Mouse (Mus musculus) kidney, adult 2 months (tissue): ENCODE measurements around the gene Sergef. TPM values are rescaled to one million over a fixed set of nuclear protein-coding genes. Genes with fewer than 3 reads are reported as not detected.
A peak's percentile ranks its signal among the peaks of the same experiment; 100 is the strongest.

Source experiments
- DNase-seq: peaks from one replicate; pipeline ENCODE4 v3.0.0; 2021
- H3K27ac ChIP-seq: fragments of 200-500 bp; 2 replicates; pipeline ENCODE4 v1.5.1; 2012; ENCODE audit warnings: low read depth, low read length, control low read depth, inconsistent platforms; ENCODE audit not compliant: insufficient read depth
- H3K27me3 ChIP-seq: fragments of 200-500 bp; replicated peaks from 2 replicates; pipeline ENCODE4 v1.6.1; 2012; ENCODE audit warnings: mild to moderate bottlenecking, moderate library complexity, low read length, inconsistent platforms; ENCODE audit not compliant: control insufficient read depth, insufficient read depth
- H3K36me3 ChIP-seq: fragments of 200-500 bp; 2 replicates; pipeline ENCODE4 v1.6.1; 2012; ENCODE audit warnings: mild to moderate bottlenecking, moderate library complexity, low read length, inconsistent platforms; ENCODE audit not compliant: control insufficient read depth, insufficient read depth
- H3K4me1 ChIP-seq: fragments of 200-500 bp; 2 replicates; pipeline ENCODE4 v1.6.1; 2011; ENCODE audit warnings: low read length; ENCODE audit not compliant: control insufficient read depth, insufficient read depth
- H3K4me3 ChIP-seq: fragments of 200-500 bp; 2 replicates; pipeline ENCODE4 v1.5.1; 2011; ENCODE audit warnings: mild to moderate bottlenecking, low read depth, low read length, control low read depth; ENCODE audit not compliant: insufficient read depth
- CTCF ChIP-seq: fragments of 200-500 bp; conservative IDR thresholded peaks from 2 replicates; pipeline ENCODE4 v1.5.1; 2011; ENCODE audit warnings: low read depth, mild to moderate bottlenecking, control low read depth, low read length, moderate library complexity, mixed read lengths; ENCODE audit not compliant: insufficient read depth, insufficient read length
- POLR2A ChIP-seq: fragments of 200-500 bp; IDR thresholded peaks from one replicate; pipeline ENCODE4 v1.6.1; 2011; ENCODE audit warnings: low read depth, low read length, control low read depth
- WGBS: fragments of 180-500 bp; shearing (Covaris S2); methylation state at CpG from one replicate; pipeline ENCODE4 v1.1.7; 2018; 5-methylcytosine and 5-hydroxymethylcytosine counted together
- polyA plus RNA-seq: library from polyadenylated mRNA; depleted of rRNA; stranded (reverse); fragments of >200 nt; gene quantifications from 2 replicates; pipeline ENCODE4 v1.2.3, GENCODE M21; 2012

Sergef gene
- polyA plus RNA-seq, 1 experiment, result 16.8 TPM

DNA sequence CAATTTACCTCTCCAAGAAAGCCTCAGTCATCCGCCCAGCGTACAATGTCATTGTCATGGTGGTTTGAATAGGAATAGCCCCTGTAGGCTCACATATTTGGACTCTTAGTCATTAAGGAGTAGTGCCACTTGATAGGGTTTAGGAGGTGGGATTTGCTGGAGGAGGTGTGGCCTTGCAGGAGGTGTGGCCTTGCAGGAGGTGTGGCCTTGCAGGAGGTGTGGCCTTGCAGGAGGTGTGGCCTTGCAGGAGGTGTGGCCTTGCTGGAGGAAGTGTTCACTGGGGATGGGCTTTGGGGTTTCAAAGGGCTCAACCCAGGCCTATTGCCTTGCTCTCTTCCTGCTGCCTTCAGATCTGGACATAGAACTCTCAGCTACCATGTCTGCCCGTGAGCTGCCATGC is 162.2 kb downstream of the Sergef start:
- TF ChIP-seq CTCF (no peak), POLR2A (no peak)
- DNase-seq, result no peak
- Histone ChIP-seq H3K27ac (no peak overlapping the region), H3K27me3 (no peaks in the 10 kb centered on the region), H3K4me3 (no peak overlapping the region), H3K4me1 (no peaks in the 10 kb centered on the region), H3K36me3 (no peaks in the 10 kb centered on the region)
- 98% methylated on average over 3 of the region's 3 CpGs for WGBS

DNA sequence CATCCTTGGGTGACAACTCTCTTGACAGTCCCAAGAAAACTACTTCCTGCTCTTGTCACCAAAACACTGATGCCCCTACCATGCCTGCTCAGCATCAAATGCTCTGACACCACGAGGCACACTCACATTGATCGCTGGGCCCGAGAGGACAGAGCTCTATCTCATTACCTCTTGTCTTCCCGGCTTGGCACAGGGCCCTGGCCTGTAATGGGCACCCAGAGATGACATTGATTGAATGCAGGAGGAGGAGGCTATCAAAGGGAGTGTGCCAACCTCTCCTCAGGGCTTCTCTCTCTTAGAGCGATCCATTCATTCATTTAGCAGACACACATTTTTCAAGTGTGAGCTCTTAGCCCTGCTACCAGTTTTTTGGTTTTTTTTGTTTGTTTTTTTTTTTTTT is 164.1 kb downstream of the Sergef start:
- Histone ChIP-seq H3K36me3 (no peaks in the 10 kb centered on the region), H3K4me1 (no peaks in the 10 kb centered on the region), H3K27ac (no peak overlapping the region), H3K4me3 (no peak overlapping the region), H3K27me3 (no peaks in the 10 kb centered on the region)
- TF ChIP-seq CTCF, result no peak
- TF ChIP-seq POLR2A, result no peak
- DNase-seq, result no peak
- WGBS, result 68% methylated on average over 5 of the region's 5 CpGs

DNA sequence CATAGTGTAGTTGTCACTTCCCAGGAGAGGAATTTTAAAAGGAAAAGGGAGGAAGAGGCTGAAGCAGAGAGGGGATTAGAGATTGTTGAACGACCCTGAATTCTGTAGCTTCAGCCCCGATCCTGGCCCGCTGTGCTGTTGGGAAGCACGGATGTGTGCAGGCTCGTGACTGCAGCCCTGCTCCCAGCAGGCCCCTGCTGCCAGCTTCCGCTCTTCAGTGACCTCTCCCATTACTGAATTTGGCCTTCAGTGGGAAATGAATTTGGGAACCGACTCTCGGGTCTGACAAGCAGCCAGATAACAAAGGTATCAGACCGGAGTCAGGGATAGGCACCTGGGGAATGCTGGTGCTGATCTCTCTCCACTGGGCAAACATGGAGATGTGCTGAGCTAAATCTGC is 166.5 kb downstream of the Sergef start:
- H3K27ac ChIP-seq, result no peak overlapping the region
- no peaks in the 10 kb centered on the region for H3K4me1 ChIP-seq
- 55% methylated on average over 9 of the region's 9 CpGs for WGBS
- DNase-seq, result peak; percentile 8
- H3K27me3 ChIP-seq, result no peaks in the 10 kb centered on the region
- no peak for TF ChIP-seq POLR2A
- no peak for TF ChIP-seq CTCF
- no peaks in the 10 kb centered on the region for H3K36me3 ChIP-seq
- H3K4me3 ChIP-seq, result no peak overlapping the region

DNA sequence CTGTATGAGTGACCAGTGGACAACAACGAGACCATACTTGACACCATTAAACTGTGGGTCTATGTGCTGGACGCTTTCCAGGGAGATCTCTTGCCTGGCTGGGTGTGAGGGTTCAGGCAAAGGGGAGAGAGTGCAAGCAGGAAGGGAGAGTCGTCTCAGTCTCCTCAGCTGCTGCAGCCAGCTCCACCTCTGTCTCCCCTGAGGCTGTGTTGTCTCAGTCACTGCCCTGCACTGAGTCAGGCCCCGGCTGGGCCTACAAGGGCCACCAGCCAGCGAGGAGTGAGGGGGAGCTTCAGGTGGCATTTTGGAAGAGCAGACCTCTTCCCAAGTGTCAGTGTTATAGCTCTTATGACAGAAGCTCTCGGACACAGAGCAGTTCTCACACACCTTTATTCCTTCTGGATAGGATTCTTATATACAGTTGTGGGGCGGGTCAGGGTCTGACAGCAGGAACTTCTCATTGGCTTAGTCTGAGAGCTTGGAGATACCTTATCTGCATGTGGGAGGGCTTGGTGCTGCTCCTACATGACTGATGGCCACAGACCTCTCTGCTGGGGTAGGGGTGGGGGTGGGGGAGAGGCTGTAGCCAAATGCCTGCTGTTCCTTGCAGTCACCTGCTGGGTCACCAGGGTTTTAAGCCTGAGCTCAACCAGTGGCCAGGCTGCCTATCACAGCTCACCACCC is 168.4 kb downstream of the Sergef start:
- TF ChIP-seq POLR2A (no peak), CTCF (no peak)
- Histone ChIP-seq H3K27me3 (no peaks in the 10 kb centered on the region), H3K36me3 (no peaks in the 10 kb centered on the region), H3K27ac (no peak overlapping the region), H3K4me3 (no peak overlapping the region), H3K4me1 (no peaks in the 10 kb centered on the region)
- 74% methylated on average over 7 of the region's 7 CpGs for WGBS
- DNase-seq, result no peak

DNA sequence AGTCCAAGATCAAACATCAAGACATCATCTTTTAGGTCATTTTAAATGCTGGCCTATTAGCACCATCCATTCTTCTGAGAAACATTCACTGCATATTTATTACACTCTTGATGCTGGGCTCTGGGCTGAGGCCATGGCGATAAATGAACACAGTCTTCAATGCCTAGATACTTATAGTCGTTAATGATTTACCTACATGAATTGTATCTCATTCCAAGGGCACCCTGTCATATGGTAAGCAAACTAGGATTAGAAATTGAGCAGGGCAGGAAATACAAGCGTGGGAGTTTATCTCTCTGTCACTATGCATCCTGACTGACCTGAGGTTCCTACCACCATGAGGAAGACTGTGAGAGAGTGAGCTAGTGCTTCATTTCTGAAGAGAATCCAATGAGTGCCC is 170.1 kb downstream of the Sergef start:
- TF ChIP-seq POLR2A (no peak), CTCF (no peak)
- DNase-seq, result no peak
- H3K27me3 ChIP-seq, result no peaks in the 10 kb centered on the region
- H3K36me3 ChIP-seq, result no peaks in the 10 kb centered on the region
- H3K27ac ChIP-seq, result no peak overlapping the region
- 76% methylated on average over 3 of the region's 3 CpGs for WGBS
- no peaks in the 10 kb centered on the region for H3K4me1 ChIP-seq
- no peak overlapping the region for H3K4me3 ChIP-seq

DNA sequence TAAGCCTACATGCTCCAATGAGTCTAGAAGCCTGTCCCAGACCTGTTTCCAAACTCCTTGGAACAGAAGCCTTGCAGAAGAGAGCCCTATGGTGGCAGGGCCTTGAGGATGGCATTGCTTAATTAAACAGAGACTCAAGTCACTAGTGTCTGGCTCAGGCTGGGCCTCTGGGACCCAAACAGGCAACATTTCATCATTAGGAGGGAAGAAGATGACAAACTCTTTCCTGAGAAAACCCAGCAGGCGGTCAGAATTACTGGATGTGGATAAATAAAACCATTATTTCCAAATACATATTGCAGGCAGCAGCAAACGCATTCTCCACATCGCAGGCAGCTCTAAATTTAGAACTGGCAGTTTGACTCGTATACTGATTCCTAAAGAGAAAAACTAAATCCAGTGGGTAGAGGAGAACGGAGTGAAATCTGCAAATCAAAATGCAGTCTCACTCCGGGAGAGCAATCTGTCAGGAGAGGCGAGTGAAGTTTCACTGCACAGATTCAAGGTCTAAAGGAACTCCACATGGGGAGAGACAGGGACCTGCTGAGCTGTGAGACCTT is 173.1 kb downstream of the Sergef start:
- no peaks in the 10 kb centered on the region for H3K27me3 ChIP-seq
- no peak overlapping the region for H3K27ac ChIP-seq
- TF ChIP-seq CTCF (no peak), POLR2A (no peak)
- DNase-seq, result peak; percentile 7
- no peaks in the 10 kb centered on the region for H3K4me1 ChIP-seq
- H3K36me3 ChIP-seq, result no peaks in the 10 kb centered on the region
- no peak overlapping the region for H3K4me3 ChIP-seq
- 64% methylated on average over 7 of the region's 7 CpGs for WGBS

DNA sequence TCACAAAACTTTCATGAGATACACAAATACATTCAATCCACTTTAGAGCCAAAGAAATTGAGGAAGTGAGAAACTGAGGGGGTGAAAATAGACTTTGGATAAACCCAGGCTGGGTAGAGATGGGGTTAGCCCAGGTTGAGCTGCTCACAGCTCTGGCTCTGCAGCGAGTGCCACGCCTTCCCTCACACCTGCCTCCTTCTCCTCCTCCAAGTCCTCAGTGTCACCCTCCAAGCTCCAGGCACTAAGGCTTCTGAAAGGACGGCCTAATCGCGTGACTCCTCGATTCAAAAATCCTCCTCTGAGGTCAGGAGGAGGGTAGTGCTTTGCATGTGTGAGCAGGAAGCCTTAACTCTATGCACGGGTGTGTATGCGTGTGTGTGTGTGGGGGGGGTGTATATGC is 176.5 kb downstream of the Sergef start:
- Histone ChIP-seq H3K4me1 (no peaks in the 10 kb centered on the region), H3K36me3 (no peaks in the 10 kb centered on the region), H3K4me3 (no peak overlapping the region), H3K27me3 (no peaks in the 10 kb centered on the region), H3K27ac (no peak overlapping the region)
- no peak for DNase-seq
- WGBS, result 88% methylated on average over 8 of the region's 8 CpGs
- TF ChIP-seq CTCF (no peak), POLR2A (no peak)
